Mouse (Mus musculus): Measurements from ENCODE around the gene Fsip1. TPM values are rescaled to one million over a fixed set of nuclear protein-coding genes. Genes with fewer than 3 reads are reported as not detected.

Fsip1 gene
- polyA plus RNA-seq, 1 experiment from 2014 or later, result 0.49 TPM

- ATAC-seq (replicated peaks; ENCODE audit: low FRiP score, low TSS enrichment, low read depth), result no peak
- Histone ChIP-seq H3K27ac (ENCODE audit: low read depth) (peak overlapping the region; percentile 77), H3K4me1 (replicated peaks; ENCODE audit: control insufficient read depth, insufficient read depth, low read length) (no peaks in the 10 kb centered on the region), H3K9me3 (ENCODE audit: control insufficient read depth, low read length) (no peaks in the 10 kb centered on the region; the same call in 1 of the 2 replicates), H3K36me3 (ENCODE audit: control insufficient read depth, insufficient read depth, low read length) (no peaks in the 10 kb centered on the region), H3K27me3 (replicated peaks; ENCODE audit: control insufficient read depth, insufficient read depth, low read length) (no peaks in the 10 kb centered on the region), H3K4me2 (ENCODE audit: low read length) (peak overlapping the region; percentile 48), H3K4me3 (ENCODE audit: low read depth, low read length) (peak overlapping the region; percentile 21), H3K9ac (ENCODE audit: low read length) (no peak overlapping the region)
- peak; percentile 31 for DNase-seq (ENCODE audit: low spot score)
These were observed 76.7 kb downstream of the Fsip1 start for GRCm38 (mm10) chr2:118179873-118180585.

- Histone ChIP-seq H3K4me3 (ENCODE audit: low read depth, low read length) (peak overlapping the region; percentile 21), H3K9me3 (ENCODE audit: control insufficient read depth, low read length) (no peaks in the 10 kb centered on the region; the same call in 1 of the 2 replicates), H3K4me2 (ENCODE audit: low read length) (peak overlapping the region; percentile 48), H3K36me3 (ENCODE audit: control insufficient read depth, insufficient read depth, low read length) (no peaks in the 10 kb centered on the region), H3K9ac (ENCODE audit: low read length) (no peak overlapping the region), H3K4me1 (replicated peaks; ENCODE audit: control insufficient read depth, insufficient read depth, low read length) (no peaks in the 10 kb centered on the region), H3K27ac (ENCODE audit: low read depth) (peak overlapping the region; percentile 77), H3K27me3 (replicated peaks; ENCODE audit: control insufficient read depth, insufficient read depth, low read length) (no peaks in the 10 kb centered on the region)
- DNase-seq (ENCODE audit: low spot score) (peak; percentile 53), ATAC-seq (replicated peaks; ENCODE audit: low FRiP score, low TSS enrichment, low read depth) (no peak; the same call in 1 of the 2 replicates)
- 4% methylated on average over 7 of the region's 10 CpGs for WGBS
These were observed 77.3 kb downstream of the Fsip1 start for GRCm38 (mm10) chr2:118179472-118179871.

- no peaks in the 10 kb centered on the region for H3K4me1 ChIP-seq (replicated peaks; ENCODE audit: control insufficient read depth, insufficient read depth, low read length)
- H3K36me3 ChIP-seq (ENCODE audit: control insufficient read depth, insufficient read depth, low read length), result no peaks in the 10 kb centered on the region
- H3K27me3 ChIP-seq (replicated peaks; ENCODE audit: control insufficient read depth, insufficient read depth, low read length), result no peaks in the 10 kb centered on the region
- H3K27ac ChIP-seq (ENCODE audit: low read depth), result no peak overlapping the region
- ATAC-seq (replicated peaks; ENCODE audit: low FRiP score, low TSS enrichment, low read depth), result no peak
- no peak overlapping the region for H3K9ac ChIP-seq (ENCODE audit: low read length)
- H3K4me3 ChIP-seq (ENCODE audit: low read depth, low read length), result no peak overlapping the region
- H3K9me3 ChIP-seq (ENCODE audit: control insufficient read depth, low read length), result no peaks in the 10 kb centered on the region; the same call in 1 of the 2 replicates
- 83% methylated on average over 10 of the region's 10 CpGs for WGBS
- H3K4me2 ChIP-seq (ENCODE audit: low read length), result no peak overlapping the region
- no peak for DNase-seq (ENCODE audit: low spot score)
These were observed 82.0 kb downstream of the Fsip1 start for GRCm38 (mm10) chr2:118174558-118175383.

GRCm38 (mm10) chr2:118168225-118168624 is 88.5 kb downstream of the Fsip1 start:
- no peak for DNase-seq (ENCODE audit: low spot score)
- no peak for ATAC-seq (replicated peaks; ENCODE audit: low FRiP score, low TSS enrichment, low read depth)

GRCm38 (mm10) chr2:118167731-118168130 is 89.0 kb downstream of the Fsip1 start:
- H3K9me3 ChIP-seq (ENCODE audit: control insufficient read depth, low read length), result no peaks in the 10 kb centered on the region
- H3K9ac ChIP-seq (ENCODE audit: low read length), result no peak overlapping the region
- H3K4me2 ChIP-seq (ENCODE audit: low read length), result no peak overlapping the region
- H3K27me3 ChIP-seq (replicated peaks; ENCODE audit: control insufficient read depth, insufficient read depth, low read length), result no peaks in the 10 kb centered on the region
- DNase-seq (ENCODE audit: low spot score) (no peak), ATAC-seq (replicated peaks; ENCODE audit: low FRiP score, low TSS enrichment, low read depth) (no peak)
- no peak overlapping the region for H3K4me3 ChIP-seq (ENCODE audit: low read depth, low read length)
- no peak overlapping the region for H3K27ac ChIP-seq (ENCODE audit: low read depth)
- WGBS, result 78% methylated on average over 4 of the region's 4 CpGs
- H3K4me1 ChIP-seq (replicated peaks; ENCODE audit: control insufficient read depth, insufficient read depth, low read length), result no peaks in the 10 kb centered on the region
- no peaks in the 10 kb centered on the region for H3K36me3 ChIP-seq (ENCODE audit: control insufficient read depth, insufficient read depth, low read length)

More at GRCm38 (mm10) chr2:118168225-118168624, 88.5 kb downstream of the Fsip1 start:
- H3K4me2 ChIP-seq (ENCODE audit: low read length), result no peak overlapping the region
- H3K27me3 ChIP-seq (replicated peaks; ENCODE audit: control insufficient read depth, insufficient read depth, low read length), result no peaks in the 10 kb centered on the region
- H3K4me3 ChIP-seq (ENCODE audit: low read depth, low read length), result no peak overlapping the region
- H3K9ac ChIP-seq (ENCODE audit: low read length), result no peak overlapping the region
- H3K27ac ChIP-seq (ENCODE audit: low read depth), result no peak overlapping the region
- no peaks in the 10 kb centered on the region for H3K9me3 ChIP-seq (ENCODE audit: control insufficient read depth, low read length)
- H3K4me1 ChIP-seq (replicated peaks; ENCODE audit: control insufficient read depth, insufficient read depth, low read length), result no peaks in the 10 kb centered on the region
- H3K36me3 ChIP-seq (ENCODE audit: control insufficient read depth, insufficient read depth, low read length), result no peaks in the 10 kb centered on the region
- 77% methylated on average over 1 of the region's 1 CpGs for WGBS

- Histone ChIP-seq H3K4me2 (ENCODE audit: low read length) (no peak overlapping the region), H3K27me3 (replicated peaks; ENCODE audit: control insufficient read depth, insufficient read depth, low read length) (no peaks in the 10 kb centered on the region), H3K4me1 (replicated peaks; ENCODE audit: control insufficient read depth, insufficient read depth, low read length) (peaks cover 4% of the 10 kb centered on the region; the same call in 1 of the 2 replicates), H3K9ac (ENCODE audit: low read length) (no peak overlapping the region), H3K27ac (ENCODE audit: low read depth) (no peak overlapping the region), H3K36me3 (ENCODE audit: control insufficient read depth, insufficient read depth, low read length) (no peaks in the 10 kb centered on the region), H3K4me3 (ENCODE audit: low read depth, low read length) (no peak overlapping the region), H3K9me3 (ENCODE audit: control insufficient read depth, low read length) (no peaks in the 10 kb centered on the region)
- no peak for DNase-seq (ENCODE audit: low spot score)
- WGBS, result 90% methylated on average over 2 of the region's 2 CpGs
- ATAC-seq (replicated peaks; ENCODE audit: low FRiP score, low TSS enrichment, low read depth), result no peak
These were observed 91.1 kb downstream of the Fsip1 start for GRCm38 (mm10) chr2:118165691-118166090.

- WGBS, result 75% methylated on average over 6 of the region's 6 CpGs
- Histone ChIP-seq H3K4me1 (replicated peaks; ENCODE audit: control insufficient read depth, insufficient read depth, low read length) (peaks cover 19% of the 10 kb centered on the region), H3K27me3 (replicated peaks; ENCODE audit: control insufficient read depth, insufficient read depth, low read length) (no peaks in the 10 kb centered on the region), H3K4me3 (ENCODE audit: low read depth, low read length) (no peak overlapping the region), H3K27ac (ENCODE audit: low read depth) (no peak overlapping the region), H3K9me3 (ENCODE audit: control insufficient read depth, low read length) (no peaks in the 10 kb centered on the region), H3K36me3 (ENCODE audit: control insufficient read depth, insufficient read depth, low read length) (no peaks in the 10 kb centered on the region), H3K4me2 (ENCODE audit: low read length) (no peak overlapping the region), H3K9ac (ENCODE audit: low read length) (no peak overlapping the region)
- no peak for DNase-seq (ENCODE audit: low spot score)
- ATAC-seq (replicated peaks; ENCODE audit: low FRiP score, low TSS enrichment, low read depth), result no peak
These were observed 92.6 kb downstream of the Fsip1 start for GRCm38 (mm10) chr2:118164137-118164536.

- H3K27me3 ChIP-seq (replicated peaks; ENCODE audit: control insufficient read depth, insufficient read depth, low read length), result no peaks in the 10 kb centered on the region
- DNase-seq (ENCODE audit: low spot score), result no peak
These were observed 94.3 kb downstream of the Fsip1 start for GRCm38 (mm10) chr2:118162486-118162885.

More at GRCm38 (mm10) chr2:118162486-118162885, 94.3 kb downstream of the Fsip1 start:
- no peak for ATAC-seq (replicated peaks; ENCODE audit: low FRiP score, low TSS enrichment, low read depth)
- H3K9ac ChIP-seq (ENCODE audit: low read length), result no peak overlapping the region
- H3K4me3 ChIP-seq (ENCODE audit: low read depth, low read length), result no peak overlapping the region
- no peak overlapping the region for H3K27ac ChIP-seq (ENCODE audit: low read depth)
- 34% methylated on average over 5 of the region's 5 CpGs for WGBS
- H3K9me3 ChIP-seq (ENCODE audit: control insufficient read depth, low read length), result no peaks in the 10 kb centered on the region
- no peak overlapping the region for H3K4me2 ChIP-seq (ENCODE audit: low read length)
- peaks cover 20% of the 10 kb centered on the region for H3K4me1 ChIP-seq (replicated peaks; ENCODE audit: control insufficient read depth, insufficient read depth, low read length)
- H3K36me3 ChIP-seq (ENCODE audit: control insufficient read depth, insufficient read depth, low read length), result no peaks in the 10 kb centered on the region
